Mouse (Mus musculus): ENCODE results near the gene Angptl7. TPM values are rescaled to one million over a fixed set of nuclear protein-coding genes. Genes with fewer than 3 reads are reported as not detected.
A peak's percentile ranks its signal among the peaks of the same experiment; 100 is the strongest.

The Angptl7 gene
- polyA plus RNA-seq, 1 experiment from 2014 or later: 0.38 TPM

DNA sequence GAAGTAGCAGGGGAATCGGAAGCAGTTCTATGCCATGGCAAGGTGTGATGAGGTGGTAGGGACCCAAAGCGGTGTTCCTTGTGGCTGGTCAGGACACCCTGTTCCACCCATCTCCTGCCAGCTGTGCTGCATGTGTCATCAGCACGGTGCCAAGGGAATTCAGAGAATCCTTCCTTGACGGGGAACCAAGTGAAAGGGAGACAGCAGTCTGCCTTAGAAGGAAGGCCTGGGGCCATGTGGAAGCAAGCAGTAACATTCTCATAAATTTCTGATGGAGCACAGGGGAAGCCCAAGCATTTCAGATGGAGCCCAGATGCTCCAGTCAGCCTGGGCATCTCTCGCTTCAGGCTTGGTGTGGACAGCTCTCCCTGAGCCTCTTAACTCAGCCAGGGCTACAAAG lies 7.3 kb upstream of the Angptl7 start:
- 82% methylated on average over 5 of the region's 5 CpGs for WGBS
- Histone ChIP-seq H3K4me2 (replicated peaks; ENCODE audit: low read depth, low read length) (no peak overlapping the region), H3K27me3 (replicated peaks; ENCODE audit: insufficient read depth, low read length) (no peaks in the 10 kb centered on the region), H3K4me3 (ENCODE audit: low read depth, low read length) (no peak overlapping the region), H3K36me3 (ENCODE audit: insufficient read depth, low read length) (peaks cover 8% of the 10 kb centered on the region; the same call in 1 of the 2 replicates), H3K9me3 (ENCODE audit: low read length) (no peaks in the 10 kb centered on the region), H3K27ac (ENCODE audit: low read length) (no peak overlapping the region), H3K9ac (replicated peaks; ENCODE audit: low read depth) (no peak overlapping the region), H3K4me1 (ENCODE audit: insufficient read depth, low read depth, low read length) (no peaks in the 10 kb centered on the region)
- TF ChIP-seq CTCF (IDR thresholded peaks at IDR 0.05) (no peak), EP300 (IDR thresholded peaks at IDR 0.05) (no peak)
- peak; percentile 55 for ATAC-seq
- DNase-seq (ENCODE audit: low spot score): peak; percentile 50

GRCm38 (mm10) chr4:148504497-148504959 lies 4.3 kb upstream of the Angptl7 start:
- DNase-seq (ENCODE audit: low spot score) (peak; percentile 49), ATAC-seq (0 out of 2 replicates have a peak, but pooled peaks have one; percentile 26)
- H3K9me3 ChIP-seq (ENCODE audit: low read length): no peaks in the 10 kb centered on the region
- H3K27ac ChIP-seq (ENCODE audit: low read length): no peak overlapping the region
- no peak overlapping the region for H3K4me3 ChIP-seq (ENCODE audit: low read depth, low read length)
- TF ChIP-seq CTCF (IDR thresholded peaks at IDR 0.05): no peak
- no peak for TF ChIP-seq EP300 (IDR thresholded peaks at IDR 0.05)
- H3K9ac ChIP-seq (replicated peaks; ENCODE audit: low read depth): no peak overlapping the region
- peaks cover 8% of the 10 kb centered on the region; the same call in 1 of the 2 replicates for H3K36me3 ChIP-seq (ENCODE audit: insufficient read depth, low read length)
- H3K4me2 ChIP-seq (replicated peaks; ENCODE audit: low read depth, low read length): no peak overlapping the region
- no peaks in the 10 kb centered on the region for H3K4me1 ChIP-seq (ENCODE audit: insufficient read depth, low read depth, low read length)
- H3K27me3 ChIP-seq (replicated peaks; ENCODE audit: insufficient read depth, low read length): no peaks in the 10 kb centered on the region
- WGBS: 49% methylated on average over 8 of the region's 8 CpGs

DNA sequence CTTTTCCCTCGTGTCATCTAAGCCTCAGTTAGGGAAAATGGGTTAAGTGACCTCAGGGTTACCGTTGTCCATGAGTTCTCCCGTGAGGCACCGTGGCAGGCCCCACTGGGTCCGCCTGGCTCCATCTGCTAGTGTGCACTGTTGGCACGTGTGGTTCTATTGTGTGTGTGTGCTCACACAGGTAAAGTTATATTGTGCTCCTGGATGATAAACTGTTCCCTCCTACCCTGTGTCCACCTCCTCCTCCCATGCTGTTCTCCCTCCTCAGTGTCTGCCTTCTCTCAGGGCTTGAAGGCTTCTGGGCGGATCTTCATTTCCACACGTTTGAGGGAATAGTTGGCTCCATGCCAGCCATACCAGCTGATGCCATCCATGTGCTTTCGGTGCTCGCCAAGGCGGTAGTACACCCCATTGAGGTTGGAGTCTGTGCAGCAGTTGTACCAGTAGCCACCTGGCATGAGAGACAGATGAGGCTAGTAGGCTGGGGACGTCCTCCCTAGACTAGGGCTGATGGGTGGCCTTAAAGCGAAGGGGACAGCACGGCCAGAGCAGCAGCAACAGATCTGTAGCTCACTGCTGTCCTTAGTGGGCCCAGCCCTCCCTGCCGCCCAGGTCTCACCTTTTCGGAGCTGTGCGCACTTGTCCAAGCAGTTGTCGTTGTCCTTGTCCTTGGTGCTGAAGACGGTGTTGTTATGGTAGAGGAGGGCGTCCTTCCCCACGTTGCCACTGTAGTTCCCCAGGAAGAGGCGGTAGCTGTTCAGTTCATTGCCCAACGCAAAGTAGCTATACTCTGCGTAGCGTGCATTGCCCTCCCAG lies 4.2 kb downstream of the Angptl7 start:
- no peak for ATAC-seq
- no peak overlapping the region for H3K4me3 ChIP-seq (ENCODE audit: low read depth, low read length)
- H3K27me3 ChIP-seq (replicated peaks; ENCODE audit: insufficient read depth, low read length): no peaks in the 10 kb centered on the region
- TF ChIP-seq CTCF (IDR thresholded peaks at IDR 0.05): no peak
- TF ChIP-seq EP300 (IDR thresholded peaks at IDR 0.05): no peak
- no peak overlapping the region for H3K4me2 ChIP-seq (replicated peaks; ENCODE audit: low read depth, low read length)
- H3K36me3 ChIP-seq (ENCODE audit: insufficient read depth, low read length): peaks cover 29% of the 10 kb centered on the region
- DNase-seq (ENCODE audit: low spot score): no peak
- 82% methylated on average over 25 of the region's 25 CpGs for WGBS
- H3K27ac ChIP-seq (ENCODE audit: low read length): no peak overlapping the region
- no peaks in the 10 kb centered on the region for H3K9me3 ChIP-seq (ENCODE audit: low read length)
- no peaks in the 10 kb centered on the region for H3K4me1 ChIP-seq (ENCODE audit: insufficient read depth, low read depth, low read length)
- H3K9ac ChIP-seq (replicated peaks; ENCODE audit: low read depth): no peak overlapping the region

GRCm38 (mm10) chr4:148495160-148495559 lies 5.1 kb downstream of the Angptl7 start:
- TF ChIP-seq CTCF (IDR thresholded peaks at IDR 0.05) (no peak), EP300 (IDR thresholded peaks at IDR 0.05) (no peak)
- Histone ChIP-seq H3K27ac (ENCODE audit: low read length) (no peak overlapping the region), H3K36me3 (ENCODE audit: insufficient read depth, low read length) (peaks cover 33% of the 10 kb centered on the region), H3K9me3 (ENCODE audit: low read length) (no peaks in the 10 kb centered on the region), H3K4me3 (ENCODE audit: low read depth, low read length) (no peak overlapping the region), H3K9ac (replicated peaks; ENCODE audit: low read depth) (no peak overlapping the region), H3K27me3 (replicated peaks; ENCODE audit: insufficient read depth, low read length) (no peaks in the 10 kb centered on the region), H3K4me1 (ENCODE audit: insufficient read depth, low read depth, low read length) (no peaks in the 10 kb centered on the region), H3K4me2 (replicated peaks; ENCODE audit: low read depth, low read length) (no peak overlapping the region)
- DNase-seq (ENCODE audit: low spot score) (no peak), ATAC-seq (no peak)
- WGBS: 92% methylated on average over 6 of the region's 6 CpGs

DNA sequence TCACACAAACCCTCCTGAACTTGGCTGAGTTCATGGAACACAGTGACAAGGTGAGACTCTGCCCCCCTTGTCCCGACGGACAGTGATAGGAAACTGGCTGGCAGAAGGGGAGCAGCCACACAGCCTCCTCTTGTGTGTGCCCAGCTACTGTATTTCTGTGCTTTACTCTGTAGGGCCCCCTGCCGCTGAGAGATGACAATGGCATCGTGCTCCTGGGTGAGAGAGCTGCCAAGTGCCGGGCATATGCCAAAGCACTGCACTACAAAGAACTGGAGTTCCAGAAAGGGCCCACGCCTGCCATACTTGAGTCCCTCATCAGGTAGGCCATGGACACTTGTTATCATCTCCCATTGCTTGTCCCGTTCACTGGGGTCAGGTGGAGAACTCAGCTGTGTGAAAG lies 8.8 kb downstream of the Angptl7 start:
- Histone ChIP-seq H3K4me1 (ENCODE audit: insufficient read depth, low read depth, low read length) (no peaks in the 10 kb centered on the region), H3K27ac (ENCODE audit: low read length) (no peak overlapping the region), H3K4me3 (ENCODE audit: low read depth, low read length) (no peak overlapping the region), H3K9me3 (ENCODE audit: low read length) (no peaks in the 10 kb centered on the region), H3K9ac (replicated peaks; ENCODE audit: low read depth) (no peak overlapping the region), H3K27me3 (replicated peaks; ENCODE audit: insufficient read depth, low read length) (no peaks in the 10 kb centered on the region), H3K4me2 (replicated peaks; ENCODE audit: low read depth, low read length) (no peak overlapping the region), H3K36me3 (ENCODE audit: insufficient read depth, low read length) (peaks cover 35% of the 10 kb centered on the region)
- DNase-seq (ENCODE audit: low spot score) (no peak), ATAC-seq (no peak)
- WGBS: 86% methylated on average over 7 of the region's 7 CpGs
- TF ChIP-seq EP300 (IDR thresholded peaks at IDR 0.05) (no peak), CTCF (IDR thresholded peaks at IDR 0.05) (no peak)

GRCm38 (mm10) chr4:148490502-148490901 lies 9.8 kb downstream of the Angptl7 start:
- DNase-seq (ENCODE audit: low spot score) (peak; percentile 43), ATAC-seq (peak; percentile 68)
- Histone ChIP-seq H3K4me3 (ENCODE audit: low read depth, low read length) (no peak overlapping the region), H3K27ac (ENCODE audit: low read length) (0 out of 2 replicates have a peak overlapping the region, but pooled peaks have one; percentile 14), H3K36me3 (ENCODE audit: insufficient read depth, low read length) (peaks cover 36% of the 10 kb centered on the region), H3K9me3 (ENCODE audit: low read length) (no peaks in the 10 kb centered on the region), H3K4me1 (ENCODE audit: insufficient read depth, low read depth, low read length) (no peaks in the 10 kb centered on the region), H3K27me3 (replicated peaks; ENCODE audit: insufficient read depth, low read length) (no peaks in the 10 kb centered on the region), H3K4me2 (replicated peaks; ENCODE audit: low read depth, low read length) (no peak overlapping the region), H3K9ac (replicated peaks; ENCODE audit: low read depth) (no peak overlapping the region)
- no peak for TF ChIP-seq CTCF (IDR thresholded peaks at IDR 0.05)
- TF ChIP-seq EP300 (IDR thresholded peaks at IDR 0.05): no peak
- 26% methylated on average over 6 of the region's 6 CpGs for WGBS

Measured in lung, postnatal 0 days (tissue).